Mouse (Mus musculus) intestine, embryonic 16.5 days (tissue): ENCODE measurements around the gene Pigl. TPM values are rescaled to one million over a fixed set of nuclear protein-coding genes. Genes with fewer than 3 reads are reported as not detected.

Source experiments
- ATAC-seq: fragments of 200-750 bp; cut with Nextera tagmentation; 2 replicates; pipeline ENCODE4 v1.8.0; 2017; ENCODE audit warnings: moderate TSS enrichment, moderate library complexity
- H3K27ac ChIP-seq: fragments of 300-500 bp; sonication (generic); 2 replicates; pipeline ENCODE4 v1.5.1; 2014; ENCODE audit warnings: mild to moderate bottlenecking, low read length
- H3K27me3 ChIP-seq: fragments of 300-500 bp; sonication (generic); replicated peaks from 2 replicates; pipeline ENCODE4 v1.6.1; 2014; ENCODE audit warnings: low read length, control low read depth, mixed read lengths; ENCODE audit not compliant: control insufficient read depth, insufficient read depth
- H3K36me3 ChIP-seq: fragments of 300-500 bp; sonication (generic); 2 replicates; pipeline ENCODE4 v1.6.1; 2014; ENCODE audit warnings: low read length, control low read depth; ENCODE audit not compliant: control insufficient read depth, insufficient read depth
- H3K4me1 ChIP-seq: fragments of 300-500 bp; sonication (generic); 2 replicates; pipeline ENCODE4 v1.6.1; 2014; ENCODE audit warnings: low read length, control low read depth, mixed read lengths; ENCODE audit not compliant: control insufficient read depth, insufficient read depth
- H3K4me2 ChIP-seq: fragments of 300-500 bp; sonication (generic); 2 replicates; pipeline ENCODE4 v1.6.1; 2014; ENCODE audit warnings: low read depth, low read length, control low read depth
- H3K4me3 ChIP-seq: fragments of 300-500 bp; sonication (generic); 2 replicates; pipeline ENCODE4 v1.5.1; 2014; ENCODE audit warnings: mild to moderate bottlenecking, low read length
- H3K9ac ChIP-seq: fragments of 300-500 bp; sonication (generic); 2 replicates; pipeline ENCODE4 v1.6.1; 2014; ENCODE audit warnings: low read depth, low read length
- H3K9me3 ChIP-seq: fragments of 300-500 bp; sonication (generic); 2 replicates; pipeline ENCODE4 v1.6.1; 2016; ENCODE audit warnings: low read length, control low read depth; ENCODE audit not compliant: control insufficient read depth
- WGBS: fragments of 180-500 bp; shearing (Covaris S2); extraction: QIAGEN DNeasy Blood & Tissue Kit; methylation state at CpG from one replicate; pipeline ENCODE4 v1.1.7; 2014; 5-methylcytosine and 5-hydroxymethylcytosine counted together
- polyA plus RNA-seq: library from polyadenylated mRNA; unstranded; fragments of >200 nt; fragmentation: Nextera tagmentation; extraction: Ambion mirVana; gene quantifications from 2 replicates; pipeline ENCODE4 v1.2.1, GENCODE M21; 2015

Pigl gene
- polyA plus RNA-seq, 1 experiment from 2014 or later, result 11.8 TPM

DNA sequence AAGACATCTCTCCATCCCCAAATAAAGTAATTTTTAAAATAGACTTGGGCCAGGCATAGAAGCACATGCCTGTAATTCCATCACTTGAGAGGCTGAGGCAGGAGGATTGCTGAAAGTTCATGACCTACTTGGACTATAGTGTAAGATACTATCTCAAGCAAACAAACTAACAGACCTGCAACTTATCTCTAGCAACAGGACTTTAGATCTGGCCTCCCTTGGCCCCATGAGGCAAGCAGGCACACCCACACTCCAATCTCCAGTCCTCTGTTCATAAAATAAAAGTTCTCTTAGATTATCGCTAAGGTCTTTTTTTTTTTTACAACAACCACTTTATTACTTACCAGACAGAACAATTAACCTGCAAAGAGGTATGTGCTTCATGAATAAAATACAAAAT is 28.7 kb downstream of the Pigl start:
- Histone ChIP-seq H3K9ac (no peak overlapping the region), H3K4me1 (peaks cover 4% of the 10 kb centered on the region; the same call in 1 of the 2 replicates), H3K27me3 (no peaks in the 10 kb centered on the region), H3K27ac (no peak overlapping the region), H3K9me3 (no peaks in the 10 kb centered on the region), H3K36me3 (no peaks in the 10 kb centered on the region), H3K4me2 (no peak overlapping the region), H3K4me3 (no peak overlapping the region)
- ATAC-seq, result peak; percentile 85
- WGBS, result 86% methylated on average over 1 of the region's 1 CpGs

DNA sequence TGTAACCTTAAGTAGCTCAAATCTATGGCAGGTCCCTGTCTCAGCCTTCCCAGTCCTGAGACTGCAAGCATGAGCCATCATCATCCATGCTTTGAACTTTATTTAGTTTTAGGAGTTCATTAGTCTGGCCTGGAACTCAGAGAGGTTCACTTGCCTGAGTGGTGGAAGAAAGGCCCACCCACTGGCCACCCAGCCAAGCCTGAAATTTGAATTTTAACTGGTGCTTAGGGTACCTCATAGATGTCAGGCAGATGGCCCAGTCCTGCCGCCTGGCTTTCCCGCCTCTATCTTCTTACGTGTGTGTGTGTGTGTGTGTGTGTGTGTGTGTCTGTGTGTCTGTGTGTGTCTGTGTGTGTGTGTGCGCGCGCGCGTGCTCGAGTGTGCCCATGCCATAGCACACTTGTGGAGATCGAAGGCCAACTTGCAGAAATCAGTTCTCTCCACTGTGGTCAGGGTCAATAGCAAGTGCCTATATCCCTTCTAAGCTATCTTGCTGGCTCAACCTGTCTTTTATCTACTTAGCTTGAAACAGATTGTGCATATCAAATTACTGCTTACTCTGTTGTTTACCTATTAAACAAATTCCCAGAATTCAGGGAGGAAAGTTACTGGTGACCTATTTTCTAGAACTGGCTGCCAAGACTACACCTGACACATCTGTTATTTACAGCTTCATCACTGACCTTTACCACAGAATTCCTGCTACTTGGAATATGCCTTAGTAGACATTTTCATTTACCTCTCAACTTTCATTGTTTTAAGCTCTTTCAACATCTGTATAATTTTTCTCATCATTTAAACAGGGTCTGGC is 29.5 kb downstream of the Pigl start:
- H3K9ac ChIP-seq, result no peak overlapping the region
- peak overlapping the region; percentile 49; the same call in 1 of the 2 replicates for H3K27ac ChIP-seq
- no peaks in the 10 kb centered on the region for H3K27me3 ChIP-seq
- no peaks in the 10 kb centered on the region for H3K36me3 ChIP-seq
- 0 out of 2 replicates have a peak, but pooled peaks have one; percentile 19 for ATAC-seq
- WGBS, result 88% methylated on average over 10 of the region's 10 CpGs
- peaks cover 4% of the 10 kb centered on the region; the same call in 1 of the 2 replicates for H3K4me1 ChIP-seq
- H3K4me3 ChIP-seq, result no peak overlapping the region
- no peak overlapping the region for H3K4me2 ChIP-seq
- no peaks in the 10 kb centered on the region for H3K9me3 ChIP-seq

DNA sequence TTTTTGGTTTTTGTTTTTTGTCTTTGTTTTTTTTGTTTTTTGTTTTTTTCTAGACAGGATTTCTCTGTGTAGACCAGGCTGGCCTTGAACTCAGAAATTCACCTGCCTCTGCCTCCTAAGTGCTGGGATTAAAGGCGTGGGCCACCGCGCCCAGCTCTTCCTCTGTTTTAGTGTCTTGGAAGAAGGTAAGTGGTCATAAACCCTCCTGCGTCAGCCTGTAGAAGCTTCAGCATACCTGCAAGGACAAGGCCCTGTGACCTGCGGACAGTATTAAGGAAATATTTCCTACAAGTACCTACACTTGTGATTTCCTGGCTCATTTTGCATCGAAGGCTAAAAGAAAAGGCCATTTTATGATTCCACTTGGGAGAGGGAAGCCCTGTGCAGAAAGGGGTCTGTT is 35.4 kb downstream of the Pigl start:
- Histone ChIP-seq H3K9ac (no peak overlapping the region), H3K9me3 (no peaks in the 10 kb centered on the region), H3K36me3 (no peaks in the 10 kb centered on the region), H3K27ac (no peak overlapping the region), H3K4me2 (no peak overlapping the region), H3K4me3 (no peak overlapping the region), H3K4me1 (peaks cover 22% of the 10 kb centered on the region), H3K27me3 (no peaks in the 10 kb centered on the region)
- ATAC-seq, result no peak
- WGBS, result 93% methylated on average over 6 of the region's 6 CpGs

DNA sequence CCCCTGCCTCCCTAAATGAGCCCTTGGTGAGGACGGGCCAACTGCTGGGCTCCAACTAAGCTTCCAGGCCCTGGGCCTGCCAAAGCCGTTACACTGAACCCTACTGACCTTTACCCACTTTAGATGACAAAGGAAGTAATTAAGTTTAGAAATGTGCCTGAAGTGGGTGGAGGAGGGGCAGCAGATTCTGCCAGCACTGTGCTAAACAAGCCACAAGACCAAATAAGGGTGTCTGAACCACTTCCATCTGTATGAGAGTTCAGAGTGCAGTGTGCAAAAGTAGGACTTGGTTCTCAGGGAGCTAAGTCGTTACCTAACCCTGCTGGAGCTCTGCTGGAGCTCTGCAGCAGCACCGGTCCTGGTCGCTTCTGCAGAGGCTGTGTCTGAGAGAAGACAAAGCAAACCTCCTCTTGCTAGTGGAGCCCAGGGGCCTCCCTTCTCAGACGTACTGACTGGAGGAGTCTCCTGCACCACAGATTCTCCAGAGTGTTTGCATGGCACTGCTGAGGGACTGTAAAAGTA is 36.6 kb downstream of the Pigl start:
- H3K9ac ChIP-seq, result peak overlapping the region; percentile 49
- 3% methylated on average over 6 of the region's 6 CpGs for WGBS
- no peaks in the 10 kb centered on the region for H3K36me3 ChIP-seq
- H3K9me3 ChIP-seq, result no peaks in the 10 kb centered on the region
- peak; percentile 94 for ATAC-seq
- H3K4me3 ChIP-seq, result no peak overlapping the region
- H3K4me2 ChIP-seq, result peak overlapping the region; percentile 39
- no peaks in the 10 kb centered on the region for H3K27me3 ChIP-seq
- peaks cover 19% of the 10 kb centered on the region for H3K4me1 ChIP-seq
- H3K27ac ChIP-seq, result peak overlapping the region; percentile 94

DNA sequence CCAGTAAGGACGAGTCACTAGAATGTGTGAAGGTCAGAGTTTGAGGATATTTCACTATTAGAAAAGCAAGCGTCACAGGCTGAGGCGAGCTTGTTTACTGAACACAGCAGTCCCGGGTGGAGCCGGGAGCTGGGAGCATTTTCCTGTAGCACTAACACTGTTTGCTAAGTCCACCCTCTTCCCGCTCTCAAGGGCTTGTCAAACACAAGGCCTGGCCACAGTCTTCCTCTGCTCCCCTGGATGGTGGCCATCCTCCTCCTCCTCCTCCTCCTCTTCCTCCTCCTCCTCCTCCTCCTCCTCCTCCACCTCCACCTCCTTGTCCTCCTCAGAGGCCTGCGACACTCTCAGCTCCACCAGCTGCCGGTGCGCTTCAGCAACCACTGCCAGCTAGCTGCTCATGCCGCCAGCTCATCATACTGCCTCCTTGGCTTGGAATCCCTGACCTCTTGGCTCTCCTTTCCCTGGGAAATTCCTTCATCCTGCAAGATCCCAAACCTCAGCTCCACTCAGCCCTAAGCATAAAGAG is 37.1 kb downstream of the Pigl start:
- Histone ChIP-seq H3K27me3 (no peaks in the 10 kb centered on the region), H3K27ac (peak overlapping the region; percentile 94), H3K4me2 (peak overlapping the region; percentile 39), H3K9me3 (no peaks in the 10 kb centered on the region), H3K36me3 (no peaks in the 10 kb centered on the region), H3K4me1 (peaks cover 23% of the 10 kb centered on the region), H3K4me3 (no peak overlapping the region), H3K9ac (peak overlapping the region; percentile 46)
- 29% methylated on average over 8 of the region's 10 CpGs for WGBS
- peak; percentile 69 for ATAC-seq

DNA sequence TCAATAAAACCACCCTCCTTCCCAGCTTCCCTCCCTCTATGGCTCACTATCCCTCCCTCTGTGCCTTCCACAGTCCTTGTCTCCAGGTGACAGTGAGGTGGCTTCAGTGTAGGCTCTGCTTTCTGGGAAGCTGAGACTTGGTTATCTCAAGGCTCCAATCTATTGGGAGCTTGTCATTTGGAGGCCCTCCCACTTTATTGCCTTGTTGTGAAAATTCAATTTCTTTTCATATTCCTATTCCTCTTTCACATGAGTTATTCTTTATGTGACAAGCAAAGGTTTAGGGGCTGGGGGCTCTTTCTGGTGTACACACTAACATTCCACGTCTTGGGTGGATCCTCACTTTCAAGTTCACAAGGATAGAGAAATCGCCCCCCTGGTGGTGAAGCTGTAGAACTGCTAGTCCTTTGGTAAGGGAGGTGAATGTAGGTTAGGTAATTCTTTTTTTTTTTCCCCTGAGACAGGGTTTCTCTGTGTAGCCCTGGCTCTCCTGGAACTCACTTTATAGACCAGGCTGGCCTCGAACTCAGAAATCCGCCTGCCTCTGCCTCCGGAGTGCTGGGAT is 38.0 kb downstream of the Pigl start:
- no peak for ATAC-seq
- H3K4me3 ChIP-seq, result no peak overlapping the region
- no peaks in the 10 kb centered on the region for H3K36me3 ChIP-seq
- H3K27ac ChIP-seq, result peak overlapping the region; percentile 94; the same call in 1 of the 2 replicates
- H3K4me2 ChIP-seq, result no peak overlapping the region
- no peaks in the 10 kb centered on the region for H3K27me3 ChIP-seq
- 63% methylated on average over 5 of the region's 5 CpGs for WGBS
- H3K9me3 ChIP-seq, result no peaks in the 10 kb centered on the region
- no peak overlapping the region for H3K9ac ChIP-seq
- H3K4me1 ChIP-seq, result peaks cover 23% of the 10 kb centered on the region

DNA sequence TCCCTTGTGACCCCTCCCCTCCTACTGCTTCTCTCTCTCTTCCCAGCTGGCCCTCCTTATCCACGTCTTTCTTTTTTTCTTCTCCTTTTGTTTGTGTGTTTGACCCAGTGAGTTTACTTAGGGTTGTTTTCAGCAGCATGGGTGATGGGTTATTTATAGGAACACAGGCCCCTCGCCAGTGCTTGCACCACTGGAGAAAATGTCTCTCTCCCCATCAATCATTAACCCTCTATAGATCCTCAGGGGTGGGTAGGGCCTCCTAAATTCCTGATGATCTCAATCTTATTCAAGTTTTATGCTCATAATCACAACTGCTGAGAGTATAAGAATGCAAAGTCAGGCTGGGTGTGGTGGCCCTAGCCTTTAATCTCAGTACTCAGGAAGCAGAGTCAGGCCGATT is 38.9 kb downstream of the Pigl start:
- 36% methylated on average over 3 of the region's 3 CpGs for WGBS
- Histone ChIP-seq H3K4me3 (no peak overlapping the region), H3K27me3 (no peaks in the 10 kb centered on the region), H3K9ac (no peak overlapping the region), H3K36me3 (no peaks in the 10 kb centered on the region), H3K9me3 (no peaks in the 10 kb centered on the region), H3K4me2 (no peak overlapping the region), H3K4me1 (peaks cover 23% of the 10 kb centered on the region), H3K27ac (0 out of 2 replicates have a peak overlapping the region, but pooled peaks have one; percentile 27)
- no peak for ATAC-seq

DNA sequence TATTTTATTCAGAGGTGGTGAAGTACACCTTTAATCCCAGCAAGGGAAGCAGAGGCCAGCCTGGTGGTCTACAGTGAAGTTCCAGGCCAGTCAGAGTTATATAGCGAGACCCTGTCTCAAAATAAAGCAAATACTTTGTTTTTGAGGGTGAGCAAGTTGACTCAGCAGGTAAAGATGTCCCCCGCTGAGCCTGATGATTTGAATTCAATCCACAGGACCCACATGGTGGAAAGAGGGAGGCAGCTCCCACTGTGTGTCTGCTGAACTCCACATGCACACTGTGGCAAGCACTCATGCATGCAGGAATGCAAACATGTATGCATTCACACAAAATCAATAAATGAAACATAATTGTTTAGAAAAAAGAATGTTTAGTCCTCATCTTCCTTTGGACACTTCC is 40.5 kb downstream of the Pigl start:
- Histone ChIP-seq H3K4me1 (peaks cover 23% of the 10 kb centered on the region), H3K9ac (no peak overlapping the region), H3K36me3 (no peaks in the 10 kb centered on the region), H3K27me3 (no peaks in the 10 kb centered on the region), H3K9me3 (no peaks in the 10 kb centered on the region), H3K4me3 (no peak overlapping the region), H3K27ac (no peak overlapping the region), H3K4me2 (no peak overlapping the region)
- WGBS, result 94% methylated on average over 2 of the region's 2 CpGs
- ATAC-seq, result no peak

DNA sequence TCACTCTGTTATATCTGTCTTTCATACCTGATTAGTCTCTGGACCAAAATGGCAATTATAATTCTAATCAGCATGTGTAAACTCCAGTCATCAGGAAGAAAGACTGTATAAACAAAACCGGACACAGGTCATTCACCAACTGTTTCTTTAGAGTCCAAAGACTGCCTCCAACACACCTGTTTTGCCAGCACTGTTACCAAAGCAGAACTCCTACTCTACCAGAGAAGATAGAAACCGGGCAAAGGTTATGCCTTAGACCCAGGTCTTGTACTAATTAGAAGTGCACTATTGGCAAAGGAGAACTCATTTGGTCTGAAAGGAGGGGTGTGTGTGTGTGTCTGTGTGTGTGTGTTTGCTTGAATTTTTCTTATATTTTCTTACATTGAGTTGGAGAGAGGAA is 42.3 kb downstream of the Pigl start:
- Histone ChIP-seq H3K4me1 (peaks cover 10% of the 10 kb centered on the region), H3K36me3 (no peaks in the 10 kb centered on the region), H3K4me3 (no peak overlapping the region), H3K9ac (no peak overlapping the region), H3K27ac (peak overlapping the region; percentile 80), H3K9me3 (no peaks in the 10 kb centered on the region), H3K4me2 (no peak overlapping the region), H3K27me3 (no peaks in the 10 kb centered on the region)
- peak; percentile 82 for ATAC-seq
- 43% methylated on average over 2 of the region's 2 CpGs for WGBS
